Mouse (Mus musculus) megakaryocyte, adult 5-6 weeks (primary cell): Measurements from ENCODE around the gene Thap12. TPM values are rescaled to one million over a fixed set of nuclear protein-coding genes. Genes with fewer than 3 reads are reported as not detected.

Experiments
- ATAC-seq: 2 replicates; pipeline ENCODE4 v1.8.0; 2016; ENCODE audit warnings: mild to moderate bottlenecking, inconsistent platforms; ENCODE audit not compliant: poor library complexity, severe bottlenecking
- total RNA-seq, 2 experiments: library from RNA; stranded (forward) in 1 of 2; stranded (reverse) in 1 of 2; fragments of 153-499, 151-499 nt in 1 of 2; fragments of 221-1000, 200-1000 nt in 1 of 2; gene quantifications; 2 replicates each; pipeline versions ENCODE4 v1.2.3 to v1.2.4; 2015 to 2017

The Thap12 gene
- total RNA-seq, 2 experiments from 2014 or later: 17.7 to 35.4 TPM

DNA sequence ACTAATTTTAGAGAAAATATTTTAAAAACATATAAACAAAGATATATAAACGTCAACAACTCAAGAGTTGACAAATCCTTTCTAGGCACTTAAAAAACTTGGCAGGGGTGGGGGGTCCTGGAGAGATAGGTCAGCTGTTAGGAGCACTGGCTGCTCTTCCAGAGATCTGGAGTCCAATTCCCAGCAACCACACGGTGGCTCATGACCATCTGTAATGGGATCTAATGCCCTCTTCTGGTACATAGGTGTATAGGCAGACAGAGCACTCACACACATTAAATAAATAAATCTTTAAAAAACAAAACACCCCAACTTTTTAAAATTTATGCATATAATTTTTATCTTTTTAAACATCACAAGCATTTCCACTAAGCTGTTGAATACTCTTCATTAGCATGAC is 5.4 kb upstream of the Thap12 start:
- ATAC-seq: no peak

- no peak for ATAC-seq
Observed at GRCm38 (mm10) chr7:98698041-98698440, 4.9 kb upstream of the Thap12 start.

GRCm38 (mm10) chr7:98698590-98698989 is 4.3 kb upstream of the Thap12 start:
- no peak for ATAC-seq

DNA sequence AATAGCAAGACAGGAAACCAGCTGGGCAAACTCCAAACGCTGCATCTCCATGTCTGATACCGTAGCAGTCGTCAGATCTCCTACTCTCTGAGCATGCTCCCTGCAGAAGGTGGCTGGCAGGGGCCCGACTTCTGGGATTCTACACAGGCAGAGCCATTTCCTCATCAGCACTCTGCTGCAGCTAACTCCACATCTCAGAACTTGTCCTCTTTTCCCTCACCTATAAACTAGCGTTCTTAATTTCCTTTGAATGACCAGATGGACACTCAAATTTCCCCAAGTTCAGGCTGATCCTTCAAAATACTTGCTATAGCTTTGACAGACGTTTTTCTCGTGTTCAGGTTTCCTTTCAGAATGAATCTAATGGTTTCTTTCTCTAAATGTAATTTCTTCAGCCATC is 1.1 kb upstream of the Thap12 start:
- no peak for ATAC-seq

- no peak; the same call in 1 of the 2 replicates for ATAC-seq
Observed at GRCm38 (mm10) chr7:98703365-98703881, 520 bp downstream of the Thap12 start.

GRCm38 (mm10) chr7:98704276-98704675 is 1.4 kb downstream of the Thap12 start:
- ATAC-seq: no peak

- ATAC-seq: no peak
Observed at GRCm38 (mm10) chr7:98713661-98714060, 10.8 kb downstream of the Thap12 start.

DNA sequence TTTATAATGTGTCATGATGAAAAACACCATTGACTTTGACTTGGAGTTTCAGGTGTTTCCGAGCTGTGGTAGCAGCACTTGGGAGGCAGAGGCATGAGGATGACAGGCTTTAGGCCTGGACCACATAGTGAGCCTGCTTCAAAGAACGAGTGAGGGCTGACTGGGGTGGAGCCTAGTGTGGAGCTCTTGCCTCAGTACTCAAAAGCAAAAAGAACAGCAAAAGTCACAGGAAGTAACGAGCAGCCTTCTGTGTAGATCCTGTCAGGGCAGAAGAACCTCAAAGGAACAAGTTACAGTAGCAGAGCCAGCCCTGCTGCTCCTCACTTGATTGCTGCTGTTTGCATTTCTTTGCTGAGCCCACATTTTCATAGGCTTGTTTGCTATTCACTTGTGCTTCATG is 14.5 kb downstream of the Thap12 start:
- no peak for ATAC-seq

GRCm38 (mm10) chr7:98719761-98720160 is 16.9 kb downstream of the Thap12 start:
- no peak for ATAC-seq

DNA sequence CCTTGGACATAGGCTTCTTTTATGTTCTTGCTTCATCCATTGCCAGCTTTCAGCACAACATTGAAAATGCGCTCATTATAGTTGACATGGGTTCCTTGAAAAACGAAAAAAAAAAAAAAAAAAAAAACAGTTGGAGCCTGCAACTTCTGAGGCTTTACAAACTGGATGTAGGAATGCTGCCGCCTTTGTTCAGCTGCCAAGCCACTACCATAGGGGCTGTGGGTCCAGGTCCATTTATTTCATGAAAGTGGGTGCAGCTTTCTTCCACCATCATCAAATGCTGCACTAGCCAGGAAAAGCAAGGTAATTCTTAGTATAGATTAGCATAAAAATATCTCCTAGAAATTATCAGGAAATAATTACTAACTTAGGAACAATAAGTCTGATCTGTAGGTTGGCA is 17.8 kb downstream of the Thap12 start:
- ATAC-seq: no peak

DNA sequence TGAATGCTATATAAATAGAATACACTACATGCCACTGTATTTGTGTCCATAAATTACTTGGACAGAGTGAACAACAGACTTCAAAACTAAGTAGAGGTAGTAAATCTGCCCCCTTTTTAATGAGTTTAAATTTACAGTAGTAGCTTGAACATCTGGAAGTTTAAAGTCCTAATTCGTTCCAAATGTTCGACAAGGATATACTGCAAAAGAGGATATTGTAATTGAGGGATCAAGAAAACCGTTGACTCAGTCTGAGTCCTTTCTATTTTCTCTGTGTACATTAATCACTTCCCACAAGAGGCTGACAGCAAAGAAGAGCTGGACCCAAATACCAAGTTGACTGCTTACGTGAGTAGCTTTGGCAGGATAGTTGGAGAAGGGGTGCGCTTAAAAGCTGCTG is 18.3 kb downstream of the Thap12 start:
- no peak for ATAC-seq

DNA sequence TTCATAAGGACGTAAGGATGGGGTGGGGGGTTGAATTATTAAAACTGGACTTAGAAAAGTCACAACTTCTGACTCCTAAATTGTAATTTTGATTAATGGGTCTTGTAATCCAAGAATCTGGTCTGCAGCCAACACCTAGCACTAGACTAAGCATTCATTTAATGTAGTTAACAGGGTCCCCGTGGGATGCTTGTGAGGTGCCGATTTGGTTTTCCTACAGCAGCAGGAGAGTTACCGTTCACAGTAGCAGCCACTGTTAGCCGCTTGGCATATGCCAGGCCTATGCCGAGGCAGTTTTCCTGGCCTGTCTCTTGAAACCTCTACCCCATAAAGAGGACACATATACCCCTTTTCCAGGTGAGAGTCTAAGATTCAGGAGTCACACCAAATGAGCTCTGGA is 18.7 kb downstream of the Thap12 start:
- ATAC-seq: no peak

DNA sequence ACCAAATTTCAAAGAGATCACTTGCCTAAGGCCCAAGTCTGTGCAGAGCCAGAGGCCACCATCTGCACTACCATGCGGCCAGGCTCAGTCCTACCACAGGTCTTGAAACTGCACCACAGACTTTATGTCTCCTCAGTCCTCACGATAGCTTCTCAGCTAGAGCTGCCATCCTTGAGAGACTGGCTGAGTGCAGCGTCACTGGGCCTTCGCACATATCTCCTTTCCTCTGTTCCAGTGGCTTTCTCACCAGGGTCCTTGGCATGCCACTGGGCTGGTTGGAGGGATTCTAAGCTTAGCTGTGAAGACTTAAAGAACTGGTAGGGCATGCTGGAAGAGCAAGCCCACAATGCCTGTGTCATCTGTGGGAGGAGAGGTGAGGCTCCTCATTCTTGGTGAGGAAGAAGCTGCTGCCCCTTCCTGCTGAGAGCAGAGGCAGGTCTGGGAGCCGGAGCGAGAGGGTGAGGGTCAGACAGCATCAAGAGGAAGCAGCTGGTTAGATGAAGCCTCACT is 22.8 kb downstream of the Thap12 start:
- ATAC-seq: no peak

DNA sequence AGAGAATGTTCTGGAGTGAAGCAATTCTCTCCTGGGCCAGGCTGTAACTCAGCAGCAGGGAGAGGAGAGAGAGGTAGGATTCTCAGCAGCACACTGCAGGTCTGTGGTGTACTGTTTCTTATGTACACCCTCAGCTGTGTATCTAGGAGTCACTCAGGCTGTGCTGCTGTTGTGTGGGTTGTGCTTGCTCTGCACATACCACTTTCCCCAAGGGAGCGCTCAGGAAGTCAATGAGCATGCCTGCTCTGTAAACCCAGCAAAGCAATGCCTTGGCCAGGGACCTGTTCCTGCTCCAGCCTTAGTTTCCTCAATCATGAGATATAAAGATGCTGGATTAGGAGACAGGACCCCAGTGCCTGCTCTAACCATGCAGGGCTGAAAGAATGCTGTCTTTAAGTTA is 25.1 kb downstream of the Thap12 start:
- ATAC-seq: no peak

DNA sequence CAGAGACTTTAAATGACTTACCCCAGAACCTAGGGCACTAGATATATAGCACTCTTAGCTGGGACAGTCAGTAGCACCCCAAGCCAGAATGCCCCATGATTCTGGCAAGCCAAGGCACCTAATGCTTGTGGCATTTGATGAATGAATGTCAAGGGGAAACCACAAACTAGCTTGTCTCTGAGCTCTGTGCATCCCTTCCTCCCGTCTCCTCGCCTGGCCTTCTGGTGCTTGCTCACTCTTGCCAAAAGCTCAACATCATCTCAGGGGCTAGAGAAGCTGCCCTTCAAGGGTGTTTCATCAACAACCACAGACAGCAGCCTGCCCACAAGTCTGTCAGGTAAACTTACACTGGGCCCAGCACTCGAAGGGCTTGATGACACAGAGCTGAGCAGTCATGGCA is 25.6 kb downstream of the Thap12 start:
- no peak for ATAC-seq

- no peak for ATAC-seq
Observed at GRCm38 (mm10) chr7:98729661-98730271, 26.9 kb downstream of the Thap12 start.

- no peak for ATAC-seq
Observed at GRCm38 (mm10) chr7:98733958-98734357, 31.1 kb downstream of the Thap12 start.

DNA sequence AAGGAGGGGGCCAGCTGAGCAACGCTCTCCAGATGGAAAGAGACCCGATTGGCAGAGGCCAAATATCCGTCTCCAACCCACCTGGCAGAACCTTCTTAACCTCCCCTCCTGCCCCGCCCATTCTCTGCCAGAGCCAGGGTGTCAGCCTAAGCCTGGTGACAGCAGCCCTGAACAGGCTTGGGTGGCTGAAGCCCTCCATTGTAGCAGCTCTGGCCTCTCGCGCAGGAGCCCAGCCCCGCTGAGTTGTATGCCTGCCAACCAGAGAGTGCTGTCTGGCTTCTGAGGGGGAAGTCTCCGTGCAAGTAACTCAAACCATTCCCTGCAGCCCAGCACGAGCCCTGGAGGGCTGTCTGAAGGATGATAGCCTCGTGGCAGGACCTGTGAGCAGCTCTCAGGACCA is 32.0 kb downstream of the Thap12 start:
- no peak for ATAC-seq

DNA sequence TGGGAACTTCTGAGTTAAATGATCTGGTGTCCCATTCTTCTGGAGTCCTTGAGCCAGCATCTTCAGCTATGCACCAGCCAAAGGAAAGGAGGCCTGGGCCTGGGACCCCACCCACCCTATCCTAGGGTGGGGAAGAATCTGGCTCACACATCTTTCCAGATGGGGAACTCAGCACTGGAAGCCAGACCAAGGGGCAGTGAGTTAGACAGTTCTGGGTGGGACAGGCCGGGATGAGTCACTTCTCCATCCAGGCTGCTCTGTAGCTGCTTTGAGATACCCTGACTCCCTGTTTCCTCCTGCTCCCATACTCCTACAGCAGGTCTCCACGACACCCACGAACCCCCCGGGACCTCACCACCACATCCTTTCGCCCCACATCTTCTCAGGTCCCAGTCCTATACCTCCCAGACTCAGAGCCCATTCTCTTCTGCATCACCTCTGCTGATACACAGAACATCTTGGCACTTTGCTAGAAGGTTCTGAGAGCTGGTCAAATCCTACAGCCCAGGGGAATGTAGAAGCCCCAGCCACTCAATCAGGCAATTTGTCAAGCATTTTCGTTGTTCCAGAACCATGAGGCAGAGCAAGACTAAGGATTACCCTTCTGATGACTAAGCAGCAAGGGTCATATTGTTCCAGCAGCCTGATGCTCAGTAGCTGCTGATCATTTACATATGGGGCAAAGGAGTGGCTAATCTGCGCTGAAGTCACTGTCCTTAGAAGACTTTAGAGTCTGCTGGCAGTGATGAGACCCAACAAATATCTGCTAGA is 34.1 kb downstream of the Thap12 start:
- ATAC-seq: no peak

DNA sequence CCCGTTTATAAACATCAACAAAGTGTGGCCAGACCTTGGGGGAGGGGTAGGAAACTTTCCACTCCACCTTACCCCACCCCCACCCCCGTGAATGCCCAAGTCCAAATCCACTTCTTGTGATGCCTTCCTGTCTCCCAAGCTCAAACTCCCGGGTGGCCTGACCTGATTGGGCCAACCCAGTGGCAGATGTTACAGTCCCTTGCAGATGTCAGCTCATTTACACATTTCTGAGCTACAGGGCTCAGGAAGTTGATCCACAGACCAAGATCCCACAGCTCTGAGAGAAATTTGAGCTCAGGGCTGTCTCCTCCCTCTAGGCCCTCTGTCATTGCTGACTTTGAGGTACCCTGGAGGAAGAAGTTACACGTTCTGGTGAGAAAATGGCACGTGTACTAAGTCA is 37.5 kb downstream of the Thap12 start:
- ATAC-seq: no peak

DNA sequence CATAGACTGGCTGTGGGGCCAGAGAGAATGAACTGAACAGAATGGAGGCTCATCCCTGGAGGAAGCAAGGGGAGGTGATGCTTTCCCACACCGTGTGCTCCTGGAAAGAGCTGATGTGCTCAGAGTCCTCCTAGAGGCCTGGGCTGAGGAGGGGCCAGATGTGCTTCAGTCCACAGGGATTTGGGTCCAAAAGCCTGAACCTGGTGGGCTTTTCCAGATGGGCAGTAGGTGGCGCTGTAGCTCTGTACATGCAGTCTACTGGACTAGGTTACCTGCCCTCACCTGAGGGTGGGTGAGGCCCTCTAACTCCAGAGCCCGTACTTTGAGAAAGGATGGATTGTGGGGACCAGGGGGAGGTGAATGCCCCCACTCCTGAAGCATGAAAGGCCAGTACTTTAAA is 40.4 kb downstream of the Thap12 start:
- peak; percentile 71; the same call in 1 of the 2 replicates for ATAC-seq

- no peak for ATAC-seq
Observed at GRCm38 (mm10) chr7:98750404-98750803, 47.5 kb downstream of the Thap12 start.
